Mouse (Mus musculus): Measurements from ENCODE around the gene Cryaa. TPM values are rescaled to one million over a fixed set of nuclear protein-coding genes. Genes with fewer than 3 reads are reported as not detected.
A peak's percentile ranks its signal among the peaks of the same experiment; 100 is the strongest.

The Cryaa gene
- total RNA-seq, 4 experiments from 2014 or later = 0.27 TPM; not detected in 3

GRCm38 (mm10) chr17:31705271-31706020 lies 27.8 kb downstream of the Cryaa start:
- peak in 1 of 2 experiments; percentile 39 for DNase-seq (ENCODE audit: low spot score in 2 of 2)

GRCm38 (mm10) chr17:31709121-31709741 lies 31.6 kb downstream of the Cryaa start:
- no peak for DNase-seq (ENCODE audit: low spot score in 2 of 2)

GRCm38 (mm10) chr17:31710455-31710854 lies 32.8 kb downstream of the Cryaa start:
- no peak for DNase-seq (ENCODE audit: low spot score in 2 of 2)

GRCm38 (mm10) chr17:31713709-31714108 lies 36.1 kb downstream of the Cryaa start:
- no peak for DNase-seq (ENCODE audit: low spot score in 2 of 2)

GRCm38 (mm10) chr17:31714125-31714524 lies 36.5 kb downstream of the Cryaa start:
- DNase-seq (ENCODE audit: low spot score in 2 of 2) = no peak

GRCm38 (mm10) chr17:31715006-31715405 lies 37.4 kb downstream of the Cryaa start:
- no peak for DNase-seq (ENCODE audit: low spot score in 2 of 2)

- no peak for DNase-seq (ENCODE audit: low spot score in 2 of 2)
Observed at GRCm38 (mm10) chr17:31721637-31722036, 44.0 kb downstream of the Cryaa start.

- DNase-seq (ENCODE audit: low spot score in 2 of 2) = no peak
Observed at GRCm38 (mm10) chr17:31725366-31725765, 47.8 kb downstream of the Cryaa start.

- DNase-seq (ENCODE audit: low spot score in 2 of 2) = no peak
Observed at GRCm38 (mm10) chr17:31726216-31726615, 48.6 kb downstream of the Cryaa start.

- peak in 1 of 2 experiments; percentile 28 for DNase-seq (ENCODE audit: low spot score in 2 of 2)
Observed at GRCm38 (mm10) chr17:31727230-31727629, 49.6 kb downstream of the Cryaa start.

- no peak for DNase-seq (ENCODE audit: low spot score in 2 of 2)
Observed at GRCm38 (mm10) chr17:31728043-31728442, 50.4 kb downstream of the Cryaa start.

- DNase-seq (ENCODE audit: low spot score in 2 of 2) = no peak
Observed at GRCm38 (mm10) chr17:31728968-31729501, 51.4 kb downstream of the Cryaa start.

- no peak for DNase-seq (ENCODE audit: low spot score in 2 of 2)
Observed at GRCm38 (mm10) chr17:31731038-31731437, 53.4 kb downstream of the Cryaa start.

Other genes with a start within 250 kb of the Cryaa start
- 10 to 100 TPM; 26.8 to 32.6 (median 27.9) TPM for gene Wdr4, start 157.8 kb upstream of the Cryaa start, total RNA-seq (2022)
- 100 to 1,000 TPM; 255 to 279 (median 271) TPM for gene Ndufv3, start 157.7 kb upstream of the Cryaa start, total RNA-seq (2022)
- 10 to 100 TPM; 14.0 to 18.8 (median 15.4) TPM for gene Pknox1, start 113.1 kb upstream of the Cryaa start, total RNA-seq (2022)
- 10 to 100 TPM; 27.0 to 45.7 (median 34.5) TPM for gene Cbs, start 40.6 kb upstream of the Cryaa start, total RNA-seq (2022)
- gene U2af1, start 18.9 kb upstream of the Cryaa start, total RNA-seq (2022) = 100 to 1,000 TPM; 119 to 127 (median 122) TPM
- gene Sik1, start 178.0 kb downstream of the Cryaa start, total RNA-seq (2022) = 10 to 100 TPM; 14.3 to 21.7 (median 18.2) TPM